Mouse (Mus musculus): ENCODE results near the gene Pold3. TPM values are rescaled to one million over a fixed set of nuclear protein-coding genes. Genes with fewer than 3 reads are reported as not detected.
"Not testable (repeated sequence)": the region's sequence is repeated elsewhere in the genome, so short reads cannot be mapped to it uniquely, and the experiment has no call there.

Gene Pold3
- total RNA-seq, 2 experiments from 2014 or later: 91.8 to 132 TPM

- ATAC-seq (replicated peaks; ENCODE audit: poor library complexity, severe bottlenecking): no peak
Observed at GRCm38 (mm10) chr7:100114279-100114678, 7.1 kb downstream of the Pold3 start.

DNA sequence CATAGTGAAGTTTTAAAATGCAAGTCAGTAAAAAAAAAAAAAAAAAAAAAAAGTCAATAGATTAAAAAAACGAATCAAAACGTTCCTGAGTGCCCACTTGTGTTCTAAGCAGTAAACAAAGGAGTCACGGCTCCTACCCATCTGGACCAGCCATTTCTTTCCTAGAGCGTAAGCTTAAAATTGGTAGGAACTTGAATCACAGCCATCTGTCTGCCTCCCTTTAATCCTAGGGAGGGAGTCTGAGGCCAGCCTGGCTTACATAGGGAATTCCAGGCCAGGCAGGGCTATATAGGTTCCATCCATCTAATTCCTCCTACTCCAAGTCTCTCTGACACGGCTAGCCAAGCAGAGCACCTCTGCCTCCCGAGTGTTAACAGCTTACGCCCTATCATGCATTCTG, 7.5 kb downstream of the Pold3 start:
- no peak for ATAC-seq (replicated peaks; ENCODE audit: poor library complexity, severe bottlenecking)

GRCm38 (mm10) chr7:100111506-100111905, 9.9 kb downstream of the Pold3 start:
- ATAC-seq (replicated peaks; ENCODE audit: poor library complexity, severe bottlenecking): no peak

GRCm38 (mm10) chr7:100108341-100108740, 13.0 kb downstream of the Pold3 start:
- ATAC-seq (replicated peaks; ENCODE audit: poor library complexity, severe bottlenecking): no peak

DNA sequence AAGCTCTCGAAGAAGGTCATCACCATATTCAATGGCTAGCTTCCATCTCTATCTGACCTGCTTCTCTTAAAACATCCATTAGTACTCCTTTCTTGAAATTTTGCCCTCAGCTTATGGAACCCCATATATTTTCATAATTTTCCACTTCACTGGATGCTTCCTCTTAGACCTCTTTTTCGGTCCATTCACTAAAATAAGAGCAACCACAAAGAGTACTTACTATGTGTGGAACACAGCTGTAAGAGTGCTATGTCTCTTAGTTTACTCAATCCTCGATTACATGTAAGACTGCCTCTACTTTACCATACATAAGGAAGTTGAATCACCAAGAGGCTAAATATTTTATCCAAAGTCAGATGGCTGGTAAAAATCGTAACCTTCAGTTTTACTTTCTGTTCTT, 16.7 kb downstream of the Pold3 start:
- ATAC-seq (replicated peaks; ENCODE audit: poor library complexity, severe bottlenecking): no peak

DNA sequence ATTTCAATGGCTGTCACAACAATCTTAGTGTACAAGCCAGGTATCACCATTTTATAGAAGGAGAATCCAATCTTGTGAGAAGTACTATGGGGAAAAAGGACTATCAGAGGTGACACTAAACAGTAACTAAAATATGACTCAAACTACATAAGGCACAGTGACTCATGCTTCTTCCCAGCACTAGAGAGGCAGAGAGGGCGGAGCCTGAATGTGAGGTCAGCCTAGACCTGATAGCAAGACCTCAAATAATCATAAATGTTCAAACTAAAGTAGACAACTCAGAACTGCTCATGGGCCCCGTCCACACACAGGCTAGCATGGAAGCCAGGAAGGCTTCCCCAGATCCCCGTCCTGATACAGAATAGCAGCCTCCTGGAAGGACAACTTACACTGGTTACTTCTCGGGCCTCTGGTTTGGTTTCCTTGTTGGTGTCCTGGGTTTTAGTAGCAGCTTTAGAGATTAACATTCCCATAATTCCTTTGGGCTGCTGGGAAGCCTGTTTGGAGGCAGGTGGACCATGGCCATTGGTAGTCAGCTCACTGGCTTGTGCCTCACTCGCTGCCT, 21.3 kb downstream of the Pold3 start:
- no peak for ATAC-seq (replicated peaks; ENCODE audit: poor library complexity, severe bottlenecking)

- ATAC-seq (replicated peaks; ENCODE audit: poor library complexity, severe bottlenecking): no peak
Observed at GRCm38 (mm10) chr7:100086891-100087290, 34.5 kb downstream of the Pold3 start.

GRCm38 (mm10) chr7:100086159-100086755, 35.1 kb downstream of the Pold3 start:
- ATAC-seq (replicated peaks; ENCODE audit: poor library complexity, severe bottlenecking): no peak

GRCm38 (mm10) chr7:100083812-100084211, 37.6 kb downstream of the Pold3 start:
- ATAC-seq (replicated peaks; ENCODE audit: poor library complexity, severe bottlenecking): no peak

DNA sequence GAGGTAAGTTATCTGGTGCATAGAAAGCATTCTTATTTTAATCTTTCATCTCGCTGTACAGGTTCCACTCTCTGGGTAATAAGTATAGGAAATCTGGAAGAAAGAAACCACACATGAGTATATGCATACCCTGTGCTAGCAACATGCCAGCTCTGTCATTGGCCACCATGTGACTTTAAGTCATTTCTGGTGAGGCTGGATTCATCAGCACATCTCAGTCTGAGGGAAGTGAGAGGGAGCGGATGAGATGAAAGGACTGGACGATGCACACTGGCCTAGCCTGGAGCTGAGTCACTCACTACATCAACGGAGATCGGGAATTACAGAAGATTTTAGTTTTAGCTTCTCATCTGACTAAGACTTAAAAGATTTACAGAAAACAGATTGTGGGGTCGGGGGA, 38.5 kb downstream of the Pold3 start:
- no peak for ATAC-seq (replicated peaks; ENCODE audit: poor library complexity, severe bottlenecking)

DNA sequence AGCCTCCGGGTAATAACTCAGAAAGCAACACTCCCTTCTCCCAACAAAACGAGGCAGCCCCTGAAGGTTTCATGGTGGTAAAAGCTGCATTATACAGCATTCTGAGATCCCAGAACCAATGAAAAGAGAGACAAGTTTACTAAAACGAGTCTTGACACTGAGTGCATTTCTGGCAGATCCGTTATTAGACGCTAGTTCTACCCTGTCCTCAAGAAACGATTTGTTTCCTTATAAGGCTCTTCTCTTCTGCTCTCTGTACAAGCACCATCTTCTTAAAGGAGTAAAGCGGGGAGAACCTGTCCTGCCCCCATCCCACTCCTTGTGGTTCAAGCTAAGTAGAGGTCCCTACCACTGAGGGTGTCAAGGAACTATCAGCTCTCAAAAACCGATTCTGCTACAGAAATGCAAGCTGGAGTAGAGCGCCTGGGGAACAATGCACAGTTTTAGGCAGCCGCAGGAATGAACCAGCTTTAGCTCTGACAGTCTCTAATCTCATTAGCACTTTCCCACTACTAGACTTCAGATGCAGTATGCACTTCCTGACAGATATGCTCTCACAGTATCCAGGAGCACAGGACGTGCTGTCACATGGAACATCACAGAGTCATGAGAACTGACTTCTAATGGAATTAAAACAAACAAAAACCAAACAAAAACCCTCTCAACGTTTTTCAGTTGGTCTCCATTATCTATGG, 41.1 kb downstream of the Pold3 start:
- no peak for ATAC-seq (replicated peaks; ENCODE audit: poor library complexity, severe bottlenecking)

GRCm38 (mm10) chr7:100077071-100077470, 44.3 kb downstream of the Pold3 start:
- ATAC-seq (replicated peaks; ENCODE audit: poor library complexity, severe bottlenecking): no peak

GRCm38 (mm10) chr7:100076296-100076695, 45.1 kb downstream of the Pold3 start:
- no peak for ATAC-seq (replicated peaks; ENCODE audit: poor library complexity, severe bottlenecking)

DNA sequence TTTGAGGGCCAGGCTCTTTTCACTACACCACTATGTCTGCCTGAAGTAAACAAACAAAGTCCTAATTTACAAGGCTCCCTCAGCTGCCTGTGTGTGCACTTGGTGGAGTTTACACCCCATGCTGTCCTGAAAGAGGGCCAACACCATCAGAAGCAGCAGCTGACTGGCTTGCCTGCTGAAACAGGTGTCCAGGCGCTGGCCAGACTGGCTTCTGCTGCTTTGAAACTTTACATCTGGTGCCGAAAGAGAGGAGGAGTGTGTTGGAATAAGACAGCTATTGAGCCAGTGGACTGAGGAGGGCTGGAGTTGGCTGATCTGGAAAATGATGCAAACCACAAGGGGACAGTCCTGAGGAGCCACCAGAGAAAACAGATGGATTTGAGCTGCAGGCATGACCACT, 47.4 kb downstream of the Pold3 start:
- no peak for ATAC-seq (replicated peaks; ENCODE audit: poor library complexity, severe bottlenecking)

GRCm38 (mm10) chr7:100052991-100053390, 68.4 kb downstream of the Pold3 start:
- ATAC-seq (replicated peaks; ENCODE audit: poor library complexity, severe bottlenecking): not testable (repeated sequence)

DNA sequence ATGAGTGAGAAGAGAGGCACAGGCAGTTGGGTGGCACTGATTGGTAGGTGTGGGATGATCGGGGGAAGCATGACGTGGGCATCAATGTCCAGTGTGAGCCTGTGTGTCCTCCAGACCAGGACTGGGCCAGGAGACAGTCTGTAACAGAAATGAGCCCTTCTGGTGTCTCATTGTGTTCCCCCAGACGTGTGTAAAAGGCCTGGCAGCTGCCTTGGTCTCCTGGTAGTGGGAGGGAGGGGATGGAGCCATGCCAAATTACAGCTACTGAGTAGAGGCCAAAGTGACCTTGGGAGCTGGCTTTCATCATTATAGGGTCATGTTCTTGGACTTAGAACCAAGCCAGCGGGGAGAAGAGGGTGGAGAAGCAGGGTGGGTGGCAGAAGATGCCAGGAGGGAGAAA, 69.5 kb downstream of the Pold3 start:
- no peak for ATAC-seq (replicated peaks; ENCODE audit: poor library complexity, severe bottlenecking)

DNA sequence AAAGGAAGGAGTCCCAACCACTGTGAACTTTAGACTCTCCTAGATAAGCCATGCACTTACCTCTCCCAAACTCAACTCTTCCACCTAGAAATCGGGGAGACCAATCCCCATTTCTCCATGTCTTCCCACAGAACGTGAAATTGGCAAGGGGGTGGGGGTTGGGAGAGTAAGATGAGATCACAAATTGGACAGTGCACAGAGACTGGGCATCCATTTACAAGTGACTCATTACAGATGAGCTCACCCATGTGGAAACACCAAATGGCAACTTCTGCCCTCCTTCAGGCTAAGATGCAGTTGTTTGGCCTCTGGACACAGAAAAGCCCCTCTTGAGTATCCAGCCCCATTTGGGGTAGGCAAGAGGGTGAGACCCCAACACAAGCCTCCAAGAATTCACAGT, 74.9 kb downstream of the Pold3 start:
- no peak for ATAC-seq (replicated peaks; ENCODE audit: poor library complexity, severe bottlenecking)

DNA sequence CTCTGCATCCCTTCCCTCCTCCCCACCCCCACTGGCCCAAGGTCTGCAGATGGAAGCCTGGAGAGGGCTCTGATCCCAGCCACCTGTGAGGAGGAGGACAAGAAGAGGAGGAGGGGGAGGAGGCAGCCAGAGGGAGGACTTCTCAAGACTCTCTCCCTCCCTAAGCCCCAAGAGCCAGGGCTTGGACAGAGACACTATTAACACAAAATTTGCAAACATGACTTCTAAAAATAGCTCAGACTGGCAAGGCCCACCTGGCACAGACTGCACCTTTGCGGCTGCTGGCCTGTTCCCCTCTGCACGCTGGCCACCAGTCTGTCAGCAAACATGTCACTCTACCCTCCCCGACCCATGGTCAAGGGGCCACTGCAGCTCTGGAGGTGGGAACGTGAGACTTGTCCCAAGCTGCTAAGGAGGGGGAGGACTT, 77.7 kb downstream of the Pold3 start:
- ATAC-seq (replicated peaks; ENCODE audit: poor library complexity, severe bottlenecking): no peak

GRCm38 (mm10) chr7:100043096-100043495, 78.3 kb downstream of the Pold3 start:
- ATAC-seq (replicated peaks; ENCODE audit: poor library complexity, severe bottlenecking): no peak

DNA sequence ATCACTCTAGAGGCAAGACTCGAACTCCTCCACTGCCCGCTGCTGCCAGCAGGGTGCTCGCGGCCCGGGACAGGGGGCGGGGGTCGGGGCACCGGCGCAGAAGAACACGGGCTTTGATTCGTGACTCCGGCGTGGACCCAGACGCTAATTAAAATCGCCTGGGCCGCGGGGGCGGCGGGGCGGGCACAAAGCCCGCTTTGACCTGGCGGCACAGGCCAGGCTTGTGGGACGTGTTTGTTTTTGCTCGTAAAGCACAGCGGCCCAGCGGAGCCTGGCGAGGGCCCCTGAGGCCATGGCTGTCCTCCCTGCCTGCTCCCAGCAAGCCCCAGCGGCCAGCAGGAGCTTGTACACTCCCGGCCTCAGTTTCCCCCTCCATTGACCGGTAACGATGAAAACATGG, 79.2 kb downstream of the Pold3 start:
- ATAC-seq (replicated peaks; ENCODE audit: poor library complexity, severe bottlenecking): no peak

DNA sequence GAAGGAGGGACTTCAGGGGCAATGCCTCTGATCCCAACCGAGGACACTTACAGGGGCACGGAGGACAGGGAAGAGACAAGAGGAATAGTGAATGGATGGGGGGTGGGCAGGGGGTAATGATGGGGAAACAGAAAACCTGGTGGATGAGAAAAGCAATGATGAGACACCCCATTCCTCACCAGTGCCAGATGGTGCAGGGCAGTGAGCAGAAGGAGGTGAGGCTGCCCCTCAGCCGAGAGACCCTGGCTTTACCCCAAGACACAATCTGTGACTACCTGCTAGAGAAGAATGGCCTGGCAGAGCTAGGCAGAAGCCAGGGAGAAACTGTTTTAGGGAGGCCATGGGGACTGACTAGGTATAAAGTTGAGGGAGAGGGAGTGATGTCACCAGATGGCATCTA, 84.9 kb downstream of the Pold3 start:
- ATAC-seq (replicated peaks; ENCODE audit: poor library complexity, severe bottlenecking): no peak

GRCm38 (mm10) chr7:100036050-100036449, 85.3 kb downstream of the Pold3 start:
- ATAC-seq (replicated peaks; ENCODE audit: poor library complexity, severe bottlenecking): no peak
